19 mouse cellular contexts compared by ENCODE assay signal in the genomic region with DNA sequence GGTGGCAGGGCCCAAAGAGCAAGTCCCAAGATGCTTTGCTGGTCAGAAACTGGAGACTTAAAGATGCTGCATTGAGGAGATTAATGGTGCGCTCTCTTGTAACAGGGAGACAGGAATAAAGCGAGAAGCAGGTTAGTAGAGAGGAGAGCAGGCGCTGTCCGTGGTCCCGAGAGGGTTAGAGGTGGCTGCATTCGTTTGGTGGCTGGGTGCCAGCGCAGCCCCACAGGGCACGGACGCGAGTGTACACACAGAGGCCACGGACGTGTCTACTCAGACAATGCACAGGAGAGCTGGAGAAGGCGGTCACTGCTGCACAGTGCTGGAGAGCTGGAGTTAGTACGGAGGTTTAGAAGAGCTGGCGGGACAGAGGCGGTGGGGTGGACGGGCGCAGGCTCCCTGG.
DNase-seq lines count a peak whose midpoint lies in the region; ATAC-seq and TF ChIP-seq lines count a peak whose summit lies in the region.
"Had no signal": no experiment of that assay in that cellular context is flagged by ENCODE, and none has a peak within 500 bp of the region (broad histone marks: within the 10 kb centered on the region; RNA-seq: fewer than 3 reads in every experiment).

No protein-coding gene starts in this region.

- no peak overlapping the region for H3K4me3 ChIP-seq in midbrain, embryonic 12.5 days
- H3K4me3 ChIP-seq in midbrain, embryonic 14.5 days (replicated peaks; ENCODE audit: low read depth, low read length) = no peak overlapping the region
- H3K4me3 ChIP-seq in ES-Bruce4 (ENCODE audit: low read depth, low read length) (peak overlapping the region; percentile 65), ES-E14 (ENCODE audit: insufficient read depth in 1 of 2, low read depth in 1 of 2, low read length in 2 of 2, poor library complexity in 1 of 2, severe bottlenecking in 1 of 2) (peak overlapping the region; percentile 59 to 64)
- no peak overlapping the region for H3K4me3 ChIP-seq in stomach, postnatal 0 days (ENCODE audit: low read depth, low read length)
- H3K4me3 ChIP-seq: embryonic facial prominence, embryonic 13.5 days; gastrocnemius, adult 2 months; heart, embryonic 12.5 days; hindbrain, embryonic 10.5 days; intestine, embryonic 15.5 days had no signal

- 92% methylated on average over 18 of the region's 18 CpGs for WGBS in midbrain, embryonic 12.5 days
- WGBS in midbrain, embryonic 14.5 days = 90% methylated on average over 18 of the region's 18 CpGs
- WGBS in stomach, postnatal 0 days = 85% methylated on average over 17 of the region's 18 CpGs

- no peak for TF ChIP-seq CTCF in ES-Bruce4 (IDR thresholded peaks at IDR 0.05; ENCODE audit: low read depth, low read length)
- no peak for TF ChIP-seq CTCF in stomach, postnatal 0 days (IDR thresholded peaks at IDR 0.05; ENCODE audit: low read depth)

- no peaks in the 10 kb centered on the region for H3K9me3 ChIP-seq in midbrain, embryonic 12.5 days
- H3K9me3 ChIP-seq in midbrain, embryonic 14.5 days (ENCODE audit: control insufficient read depth, low read length) = no peaks in the 10 kb centered on the region
- H3K9me3 ChIP-seq in ES-Bruce4 (replicated peaks; ENCODE audit: control insufficient read depth, insufficient read depth, low read length, poor library complexity, severe bottlenecking) (no peaks in the 10 kb centered on the region), ES-E14 (ENCODE audit: control insufficient read depth, insufficient read depth, low read depth, low read length) (no peaks in the 10 kb centered on the region)
- no peaks in the 10 kb centered on the region for H3K9me3 ChIP-seq in stomach, postnatal 0 days (ENCODE audit: control insufficient read depth, low read length)
- H3K9me3 ChIP-seq: embryonic facial prominence, embryonic 13.5 days; heart, embryonic 12.5 days; hindbrain, embryonic 10.5 days; intestine, embryonic 15.5 days had no signal

- H3K4me2 ChIP-seq in midbrain, embryonic 12.5 days (replicated peaks) = no peak overlapping the region
- H3K4me2 ChIP-seq in midbrain, embryonic 14.5 days (ENCODE audit: low read length) = no peak overlapping the region
- H3K4me2 ChIP-seq in stomach, postnatal 0 days (replicated peaks; ENCODE audit: low read depth) = no peak overlapping the region
- H3K4me2 ChIP-seq: embryonic facial prominence, embryonic 13.5 days; heart, embryonic 12.5 days; hindbrain, embryonic 14.5 days; intestine, embryonic 15.5 days had no signal

- ATAC-seq in midbrain, embryonic 12.5 days (ENCODE audit: low FRiP score, low read depth) = 0 out of 2 replicates have a peak, but pooled peaks have one; percentile 20
- ATAC-seq in midbrain, embryonic 14.5 days (ENCODE audit: low FRiP score, low TSS enrichment) = no peak
- ATAC-seq in stomach, postnatal 0 days (ENCODE audit: low FRiP score, low TSS enrichment) = peak; percentile 40
- ATAC-seq: forebrain, embryonic 14.5 days; intestine, embryonic 15.5 days had no signal

- in situ Hi-C loops in ES-E14 (cut with MboI; ENCODE audit: low sequenced_read_pairs in 2 of 2, unreplicated experiment in 2 of 2) = no loop called here

- H3K36me3 ChIP-seq in midbrain, embryonic 12.5 days = peaks cover 93% of the 10 kb centered on the region
- peaks cover 97% of the 10 kb centered on the region for H3K36me3 ChIP-seq in midbrain, embryonic 14.5 days (ENCODE audit: control insufficient read depth, insufficient read depth, low read length)
- H3K36me3 ChIP-seq in ES-Bruce4 (ENCODE audit: control insufficient read depth, insufficient read depth, low read length, poor library complexity, severe bottlenecking) = no peaks in the 10 kb centered on the region
- H3K36me3 ChIP-seq in ES-E14 (ENCODE audit: control insufficient read depth, insufficient read depth, low read length, poor library complexity, severe bottlenecking) = peaks cover 3% of the 10 kb centered on the region; the same call in 1 of the 2 replicates
- H3K36me3 ChIP-seq in stomach, postnatal 0 days (ENCODE audit: control insufficient read depth, insufficient read depth, low read length) = peaks cover 54% of the 10 kb centered on the region

- H3K4me1 ChIP-seq in midbrain, embryonic 12.5 days = 0 out of 2 replicates have a peak, but pooled peaks cover under 1% of the 10 kb centered on the region
- H3K4me1 ChIP-seq in midbrain, embryonic 14.5 days (ENCODE audit: control insufficient read depth, insufficient read depth, low read length) = no peaks in the 10 kb centered on the region
- no peaks in the 10 kb centered on the region for H3K4me1 ChIP-seq in ES-Bruce4 (ENCODE audit: control insufficient read depth, insufficient read depth, low read length)
- peaks cover 0 to 3% of the 10 kb centered on the region in 2 experiments; a peak in 1 of 4 replicates for H3K4me1 ChIP-seq in ES-E14 (ENCODE audit: control insufficient read depth in 2 of 2, insufficient read depth in 2 of 2, low read length in 2 of 2, poor library complexity in 1 of 2)
- no peaks in the 10 kb centered on the region for H3K4me1 ChIP-seq in stomach, postnatal 0 days (replicated peaks; ENCODE audit: control insufficient read depth, insufficient read depth)
- H3K4me1 ChIP-seq: intestine, embryonic 15.5 days had no signal

- TF ChIP-seq POLR2A in ES-Bruce4 (IDR thresholded peaks at IDR 0.05; ENCODE audit: insufficient read depth, low read length) = no peak

- H3K27ac ChIP-seq in midbrain, embryonic 12.5 days (replicated peaks) = no peak overlapping the region
- no peak overlapping the region for H3K27ac ChIP-seq in midbrain, embryonic 14.5 days (replicated peaks; ENCODE audit: low read depth, low read length)
- no peak overlapping the region for H3K27ac ChIP-seq in ES-Bruce4 (ENCODE audit: insufficient read depth, low read length)
- H3K27ac ChIP-seq in ES-E14 (ENCODE audit: insufficient read depth, low read depth, low read length, poor library complexity, severe bottlenecking) = no peak overlapping the region
- no peak overlapping the region for H3K27ac ChIP-seq in stomach, postnatal 0 days (replicated peaks)
- H3K27ac ChIP-seq: embryonic facial prominence, embryonic 13.5 days; gastrocnemius, adult 2 months; hindbrain, embryonic 10.5 days; hindbrain, embryonic 14.5 days; intestine, embryonic 15.5 days had no signal

- no peak for TF ChIP-seq EP300 in ES-Bruce4 (IDR thresholded peaks at IDR 0.05; ENCODE audit: insufficient read depth, low read depth, low read length)
- TF ChIP-seq EP300 in stomach, postnatal 0 days (optimal IDR thresholded peaks at IDR 0.05) = no peak

- DNase-seq in midbrain, embryonic 14.5 days = no peak
- DNase-seq in ES-E14 (ENCODE audit: low read depth, low spot score) = peak; percentile 21
- DNase-seq in stomach, postnatal 0 days (ENCODE audit: low spot score) = no peak
- no peak for DNase-seq in urinary bladder, adult 18-20 months (ENCODE audit: low spot score in 2 of 2)
- DNase-seq in ovary, postnatal 10 days (ENCODE audit: low spot score) = no peak
- DNase-seq: adrenal gland, postnatal 10 days; cerebellum, adult 8-10 months; cerebellum, postnatal 14 days; embryo, embryonic 11 days; gastrocnemius, adult 2 months; gastrocnemius, postnatal 25 days had no signal

- H3K9ac ChIP-seq in midbrain, embryonic 12.5 days (replicated peaks) = no peak overlapping the region
- no peak overlapping the region for H3K9ac ChIP-seq in midbrain, embryonic 14.5 days (replicated peaks; ENCODE audit: low read length)
- H3K9ac ChIP-seq in ES-Bruce4 (ENCODE audit: low read depth, poor library complexity, severe bottlenecking) = no peak overlapping the region
- H3K9ac ChIP-seq in ES-E14 (ENCODE audit: insufficient read depth, low read depth, low read length, poor library complexity, severe bottlenecking) = no peak overlapping the region; the same call in 1 of the 2 replicates
- no peak overlapping the region for H3K9ac ChIP-seq in stomach, postnatal 0 days (ENCODE audit: low read length)
- H3K9ac ChIP-seq: embryonic facial prominence, embryonic 13.5 days; heart, embryonic 12.5 days; hindbrain, embryonic 14.5 days; intestine, embryonic 15.5 days had no signal

- H3K27me3 ChIP-seq in midbrain, embryonic 12.5 days = no peaks in the 10 kb centered on the region
- H3K27me3 ChIP-seq in midbrain, embryonic 14.5 days (ENCODE audit: control insufficient read depth, insufficient read depth, low read length) = no peaks in the 10 kb centered on the region
- no peaks in the 10 kb centered on the region for H3K27me3 ChIP-seq in ES-Bruce4 (ENCODE audit: control insufficient read depth, insufficient read depth, low read length, poor library complexity, severe bottlenecking)
- no peaks in the 10 kb centered on the region for H3K27me3 ChIP-seq in stomach, postnatal 0 days (ENCODE audit: control insufficient read depth, insufficient read depth, low read length)
- H3K27me3 ChIP-seq: embryonic facial prominence, embryonic 13.5 days; heart, embryonic 12.5 days; intestine, embryonic 15.5 days had no signal

TF ChIP-seq in ES-E14, 5 proteins besides CTCF, POLR2A, EP300 and RAD21:
- TF ChIP-seq MAFK (IDR thresholded peaks at IDR 0.05; ENCODE audit: insufficient read depth, low read depth, low read length) = no peak
- no peak for TF ChIP-seq CHD2 (IDR thresholded peaks at IDR 0.05; ENCODE audit: low read depth, low read length)
- no peak for TF ChIP-seq HCFC1 (IDR thresholded peaks at IDR 0.05; ENCODE audit: borderline replicate concordance, insufficient read depth, low read length)
- TF ChIP-seq ZNF384 (IDR thresholded peaks at IDR 0.05; ENCODE audit: low read depth, low read length) = no peak
- TF ChIP-seq ZC3H11A (IDR thresholded peaks at IDR 0.05; ENCODE audit: borderline replicate concordance, low read depth, low read length) = no peak

Comparison
In these comparisons a context has a peak if more than half of its experiments do, and no peak if none do; other contexts are left out.
1. H3K4me3 ChIP-seq: peak in ES-Bruce4 (single experiment) and ES-E14 (2 of 2); none in midbrain, embryonic 12.5 days (single experiment), midbrain, embryonic 14.5 days (single experiment) and stomach, postnatal 0 days (single experiment).